Mouse (Mus musculus) intestine, embryonic 15.5 days (tissue): ENCODE results near the gene Muc3. TPM values are rescaled to one million over a fixed set of nuclear protein-coding genes. Genes with fewer than 3 reads are reported as not detected.
"Not testable (repeated sequence)": the region's sequence is repeated elsewhere in the genome, so short reads cannot be mapped to it uniquely, and the experiment has no call there.

ENCODE experiments used
- ATAC-seq: fragments of 200-750 bp; cut with Nextera tagmentation; 2 replicates; pipeline ENCODE4 v1.8.0; 2017; ENCODE audit warnings: moderate TSS enrichment, moderate library complexity
- H3K27ac ChIP-seq: fragments of 300-500 bp; sonication (generic); 2 replicates; pipeline ENCODE4 v1.5.1; 2015; ENCODE audit warnings: mild to moderate bottlenecking, inconsistent platforms
- H3K27me3 ChIP-seq: fragments of 300-500 bp; sonication (generic); replicated peaks from 2 replicates; pipeline ENCODE4 v1.6.1; 2015; ENCODE audit warnings: inconsistent platforms
- H3K36me3 ChIP-seq: fragments of 300-500 bp; sonication (generic); 2 replicates; pipeline ENCODE4 v1.6.1; 2015; ENCODE audit warnings: inconsistent platforms
- H3K4me1 ChIP-seq: fragments of 300-500 bp; sonication (generic); replicated peaks from 2 replicates; pipeline ENCODE4 v1.6.1; 2015; ENCODE audit warnings: inconsistent platforms
- H3K4me2 ChIP-seq: fragments of 300-500 bp; sonication (generic); replicated peaks from 2 replicates; pipeline ENCODE4 v1.6.1; 2015; ENCODE audit warnings: mild to moderate bottlenecking, inconsistent platforms
- H3K4me3 ChIP-seq: fragments of 300-500 bp; sonication (generic); replicated peaks from 2 replicates; pipeline ENCODE4 v1.5.1; 2015; ENCODE audit warnings: inconsistent platforms
- H3K9ac ChIP-seq: fragments of 300-500 bp; sonication (generic); 2 replicates; pipeline ENCODE4 v1.6.1; 2015; ENCODE audit warnings: inconsistent platforms
- H3K9me3 ChIP-seq: fragments of 300-500 bp; sonication (generic); 2 replicates; pipeline ENCODE4 v1.6.1; 2016; ENCODE audit warnings: inconsistent platforms
- WGBS: fragments of 180-500 bp; shearing (Covaris S2); methylation state at CpG from one replicate; pipeline ENCODE4 v1.1.7; 2015; 5-methylcytosine and 5-hydroxymethylcytosine counted together
- polyA plus RNA-seq: library from polyadenylated mRNA; unstranded; fragments of >200 nt; fragmentation: Nextera tagmentation; extraction: Ambion mirVana; gene quantifications from 2 replicates; pipeline ENCODE4 v1.2.1, GENCODE M21; 2015

Muc3 gene
- polyA plus RNA-seq = 3.8 and 4.6 TPM in 2 replicates

DNA sequence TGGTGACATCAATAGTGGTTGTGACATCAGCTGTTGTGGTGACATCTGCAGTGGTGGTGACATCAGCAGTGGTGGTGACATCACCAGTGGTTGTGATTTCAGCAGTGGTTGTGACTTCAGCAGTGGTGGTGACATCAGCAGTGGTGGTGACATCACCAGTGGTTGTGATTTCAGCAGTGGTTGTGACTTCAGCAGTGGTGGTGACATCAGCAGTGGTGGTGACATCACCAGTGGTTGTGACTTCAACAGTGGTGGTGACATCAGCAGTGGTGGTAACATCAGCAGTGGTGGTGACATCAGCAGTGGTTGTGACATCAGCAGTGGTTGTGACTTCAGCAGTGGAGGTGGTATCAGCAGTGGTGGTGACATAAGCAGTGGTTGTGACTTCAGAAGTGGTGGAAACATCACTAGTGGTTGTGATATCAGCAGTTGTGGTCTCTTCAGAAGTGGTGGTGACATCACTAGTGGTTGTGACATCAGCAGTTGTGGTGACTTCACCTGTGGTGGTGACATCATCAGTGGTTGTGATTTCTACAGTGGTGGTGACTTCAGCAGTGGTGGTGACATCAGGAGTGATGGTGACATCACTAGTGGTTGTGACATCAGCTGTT lies at the start of gene Muc3:
Muc3 (minus strand) TSS at position 51 of the 611 bp plus-strand sequence.
- H3K4me1 ChIP-seq, H3K27me3 ChIP-seq, H3K4me3 ChIP-seq, ATAC-seq, H3K4me2 ChIP-seq, H3K27ac ChIP-seq, H3K9me3 ChIP-seq, H3K9ac ChIP-seq, H3K36me3 ChIP-seq: not testable (repeated sequence)

DNA sequence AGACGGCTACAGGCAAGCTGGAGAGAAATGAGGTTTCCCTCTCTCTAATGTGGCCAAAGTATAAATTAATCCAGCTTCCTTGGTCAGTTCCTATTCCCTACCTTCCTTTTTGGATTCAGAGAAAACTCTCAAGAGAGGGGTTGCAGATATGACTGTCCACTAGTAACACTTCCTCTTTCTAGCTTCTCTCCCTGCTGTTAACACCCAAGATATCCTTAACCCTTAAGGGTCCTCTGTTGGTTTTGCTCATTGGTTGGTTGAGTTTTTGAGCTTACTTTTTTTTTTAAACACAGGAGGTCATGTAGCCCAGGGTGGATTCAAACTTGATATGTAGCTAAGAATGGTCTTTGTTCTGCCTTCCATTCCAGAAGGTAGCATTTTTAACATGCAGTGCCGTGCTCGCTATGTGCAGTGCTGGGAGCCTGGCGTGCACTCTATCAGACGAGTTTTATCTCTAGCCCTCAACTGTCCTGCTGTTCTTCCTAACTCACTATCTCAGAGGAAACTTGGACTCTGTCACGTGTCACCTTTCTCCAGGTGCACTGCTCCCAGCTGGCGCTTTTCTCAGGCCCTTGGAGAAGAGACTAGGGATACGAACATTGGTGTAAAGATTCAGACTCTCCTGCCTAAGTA lies 45.5 kb upstream of the Muc3 start:
- no peak overlapping the region for H3K4me3 ChIP-seq
- no peak overlapping the region for H3K4me2 ChIP-seq
- ATAC-seq = peak; percentile 72
- H3K27me3 ChIP-seq = no peaks in the 10 kb centered on the region
- H3K9me3 ChIP-seq = no peaks in the 10 kb centered on the region
- no peak overlapping the region for H3K9ac ChIP-seq
- H3K27ac ChIP-seq = peak overlapping the region; percentile 72
- WGBS = 59% methylated on average over 8 of the region's 8 CpGs
- no peaks in the 10 kb centered on the region for H3K36me3 ChIP-seq
- 0 out of 2 replicates have a peak, but pooled peaks cover 3% of the 10 kb centered on the region for H3K4me1 ChIP-seq

DNA sequence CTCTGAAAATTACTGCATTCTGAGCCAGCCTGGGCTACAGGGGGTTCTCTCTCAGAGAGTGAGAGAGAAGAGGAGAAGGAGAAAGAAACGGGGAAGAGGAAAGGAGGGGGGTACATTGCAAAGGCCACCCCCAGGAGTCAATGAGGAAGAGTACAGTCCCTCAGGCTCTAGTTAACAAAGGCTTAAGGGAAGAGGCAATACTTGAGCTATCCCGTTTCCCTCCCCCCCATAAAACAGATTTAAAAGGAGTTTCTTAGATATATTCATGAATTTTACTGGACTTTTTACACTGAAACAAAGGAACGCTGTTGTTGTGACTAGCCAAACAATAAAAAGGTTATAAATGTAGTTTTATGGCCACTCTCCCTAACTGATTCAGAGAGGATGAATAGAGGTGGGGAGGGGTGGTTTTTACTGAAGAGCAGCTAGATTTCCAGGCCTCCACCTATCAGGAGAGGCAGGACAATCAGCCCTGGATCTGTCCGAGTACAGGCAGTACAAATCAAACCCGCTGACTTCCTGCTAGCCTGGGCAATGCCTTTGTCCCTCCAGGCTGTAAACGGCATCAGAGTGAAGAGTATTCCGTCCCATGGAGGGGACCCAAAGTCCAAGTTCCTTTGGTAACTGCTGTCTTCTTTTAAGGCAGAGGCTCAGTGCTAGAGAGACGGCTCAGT lies 44.3 kb upstream of the Muc3 start:
- WGBS = 34% methylated on average over 8 of the region's 8 CpGs
- H3K27ac ChIP-seq = peak overlapping the region; percentile 72

DNA sequence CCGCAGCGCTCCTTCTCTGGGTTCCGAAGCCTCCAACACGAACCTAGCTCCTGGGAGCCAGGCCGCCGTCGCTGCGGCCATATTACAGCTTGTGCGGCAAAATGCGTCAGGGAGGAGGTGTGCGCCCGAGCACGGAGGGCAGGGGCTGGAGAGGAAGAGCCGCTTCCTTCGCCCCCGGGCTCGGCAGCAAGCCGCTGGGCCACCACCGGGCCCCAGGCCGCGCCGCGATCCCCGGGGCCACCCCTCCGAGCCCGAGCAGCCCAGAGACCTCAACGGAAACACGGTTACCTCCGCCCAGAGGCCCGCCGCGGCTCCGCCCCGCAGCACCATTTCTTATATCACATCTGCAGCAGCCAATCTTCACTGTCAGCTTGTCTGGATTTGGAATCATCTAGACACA lies 40.2 kb upstream of the Muc3 start:
- Histone ChIP-seq H3K4me2 (peak overlapping the region; percentile 89), H3K4me3 (peak overlapping the region; percentile 56), H3K27me3 (no peaks in the 10 kb centered on the region), H3K9me3 (no peaks in the 10 kb centered on the region), H3K27ac (no peak overlapping the region), H3K36me3 (no peaks in the 10 kb centered on the region), H3K9ac (peak overlapping the region; percentile 71), H3K4me1 (0 out of 2 replicates have a peak, but pooled peaks cover 5% of the 10 kb centered on the region)
- 0 out of 2 replicates have a peak, but pooled peaks have one; percentile 15 for ATAC-seq
- 2% methylated on average over 34 of the region's 34 CpGs for WGBS

More for the DNA sequence above, 44.3 kb upstream of the Muc3 start:
- Histone ChIP-seq H3K9me3 (no peaks in the 10 kb centered on the region), H3K36me3 (no peaks in the 10 kb centered on the region), H3K27me3 (no peaks in the 10 kb centered on the region), H3K4me3 (no peak overlapping the region), H3K9ac (no peak overlapping the region), H3K4me2 (no peak overlapping the region), H3K4me1 (0 out of 2 replicates have a peak, but pooled peaks cover 6% of the 10 kb centered on the region)
- peak; percentile 91 for ATAC-seq

DNA sequence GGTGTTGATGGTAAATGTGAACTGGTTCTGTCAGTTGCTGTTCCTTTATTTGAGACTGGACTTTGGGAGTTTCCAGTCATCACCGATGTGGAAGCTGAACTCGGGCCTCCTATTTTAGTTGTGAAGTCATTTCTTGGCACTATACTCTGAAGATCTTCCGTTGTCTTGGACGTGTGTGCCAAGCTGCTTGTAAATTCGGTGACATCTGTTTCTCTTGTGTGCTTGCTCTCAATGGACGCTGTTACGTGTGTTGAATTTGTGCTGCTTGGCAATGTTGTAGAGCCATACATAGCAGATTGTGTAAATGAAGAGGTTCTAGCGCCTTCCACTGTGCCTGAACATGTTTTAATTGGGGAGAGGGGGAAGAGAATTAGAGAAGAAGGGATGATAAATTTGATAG lies 36.2 kb upstream of the Muc3 start:
- no peak for ATAC-seq
- 89% methylated on average over 8 of the region's 8 CpGs for WGBS

DNA sequence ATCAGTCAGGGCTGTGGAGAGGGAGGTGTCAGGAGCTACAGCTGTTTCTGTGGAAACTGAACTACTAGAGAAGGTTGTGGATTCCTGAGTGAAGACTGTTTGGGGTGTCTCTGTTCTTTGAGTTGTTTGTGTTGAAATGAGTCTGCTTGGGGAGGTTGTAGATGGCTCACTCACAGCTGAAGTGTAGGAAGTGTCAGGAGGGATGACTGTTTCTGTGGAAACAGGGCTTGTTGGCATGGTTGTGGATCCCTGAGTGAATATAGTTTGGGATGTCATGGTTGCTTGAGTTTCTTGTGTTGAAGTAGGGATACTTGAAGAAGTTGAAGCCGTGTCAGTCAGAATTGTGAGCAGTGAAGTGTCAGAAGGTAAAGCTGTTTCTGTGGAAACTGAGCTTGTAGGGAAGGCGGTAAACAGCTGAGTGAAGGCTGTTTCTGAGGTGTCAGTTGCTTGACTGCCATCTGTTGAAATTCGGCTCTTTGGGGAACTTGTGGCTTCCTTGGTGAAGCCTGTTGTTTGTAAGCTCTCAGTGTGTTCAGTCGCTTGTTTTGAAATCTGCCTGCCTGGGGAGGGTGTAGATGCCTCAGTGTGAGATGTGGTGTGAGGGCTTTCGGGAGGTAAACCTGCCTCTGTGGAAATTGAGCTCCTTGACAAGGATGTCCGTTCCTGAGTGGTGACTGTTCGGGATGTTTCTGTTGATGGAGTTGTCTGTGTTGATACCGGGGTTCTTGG lies 30.7 kb upstream of the Muc3 start:
- Histone ChIP-seq H3K9me3 (no peaks in the 10 kb centered on the region), H3K9ac (no peak overlapping the region), H3K27ac (no peak overlapping the region), H3K4me3 (no peak overlapping the region), H3K4me2 (no peak overlapping the region), H3K27me3 (no peaks in the 10 kb centered on the region), H3K36me3 (no peaks in the 10 kb centered on the region), H3K4me1 (no peaks in the 10 kb centered on the region)
- no peak for ATAC-seq
- 78% methylated on average over 8 of the region's 8 CpGs for WGBS

More for the DNA sequence above, 36.2 kb upstream of the Muc3 start:
- no peaks in the 10 kb centered on the region for H3K36me3 ChIP-seq
- H3K4me2 ChIP-seq = no peak overlapping the region
- 0 out of 2 replicates have a peak, but pooled peaks cover 3% of the 10 kb centered on the region for H3K4me1 ChIP-seq
- H3K27ac ChIP-seq = no peak overlapping the region
- no peak overlapping the region for H3K9ac ChIP-seq
- no peaks in the 10 kb centered on the region for H3K9me3 ChIP-seq
- no peaks in the 10 kb centered on the region for H3K27me3 ChIP-seq
- H3K4me3 ChIP-seq = no peak overlapping the region

DNA sequence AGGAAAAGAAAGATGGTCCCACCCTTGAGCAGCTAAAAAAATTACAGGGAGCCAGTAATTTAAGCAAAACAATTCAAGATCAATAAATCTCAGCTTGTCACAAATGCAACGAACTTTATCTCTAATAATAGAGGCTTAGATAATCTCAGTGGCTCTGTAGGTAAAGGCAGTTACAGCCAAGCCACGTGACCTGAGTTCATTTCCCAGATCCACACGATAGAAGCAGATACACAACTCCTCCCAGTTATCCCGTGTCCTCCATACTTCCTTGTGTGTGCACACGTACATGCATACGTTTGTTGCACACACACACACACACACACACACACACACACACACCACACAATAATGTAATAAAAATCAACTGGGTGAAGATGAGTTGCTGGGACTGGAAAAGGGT lies 24.8 kb upstream of the Muc3 start:
- no peaks in the 10 kb centered on the region for H3K27me3 ChIP-seq
- H3K9ac ChIP-seq = no peak overlapping the region
- H3K4me1 ChIP-seq = no peaks in the 10 kb centered on the region
- H3K9me3 ChIP-seq = no peaks in the 10 kb centered on the region
- no peaks in the 10 kb centered on the region for H3K36me3 ChIP-seq
- no peak overlapping the region for H3K4me3 ChIP-seq
- ATAC-seq = peak; percentile 69
- H3K27ac ChIP-seq = no peak overlapping the region
- no peak overlapping the region for H3K4me2 ChIP-seq
- WGBS = 49% methylated on average over 6 of the region's 6 CpGs

DNA sequence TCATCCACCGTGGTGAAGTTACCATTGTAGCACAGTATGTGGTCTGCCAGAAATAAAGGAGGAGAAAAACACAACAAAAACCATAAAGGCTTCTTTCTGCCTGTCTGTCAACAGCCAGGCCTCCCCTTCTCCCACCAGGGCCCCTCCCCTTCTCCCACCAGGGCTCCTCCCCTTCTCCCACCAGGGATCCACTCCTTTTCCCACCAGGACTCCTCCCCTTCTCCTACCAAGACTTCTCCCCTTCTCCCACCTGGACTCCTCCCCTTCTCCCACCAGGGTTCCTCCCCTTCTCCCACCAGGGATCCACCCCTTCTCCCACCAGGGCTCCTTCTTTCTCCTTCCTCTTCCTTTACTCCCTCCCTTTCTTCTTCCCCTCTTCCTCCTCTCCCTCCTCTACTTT lies 23.5 kb upstream of the Muc3 start:
- no peaks in the 10 kb centered on the region for H3K27me3 ChIP-seq
- no peak overlapping the region for H3K27ac ChIP-seq
- H3K36me3 ChIP-seq = no peaks in the 10 kb centered on the region
- H3K9ac ChIP-seq = no peak overlapping the region
- no peak overlapping the region for H3K4me2 ChIP-seq
- 13% methylated on average over 1 of the region's 1 CpGs for WGBS
- ATAC-seq = no peak
- no peaks in the 10 kb centered on the region for H3K4me1 ChIP-seq
- H3K9me3 ChIP-seq = no peaks in the 10 kb centered on the region
- no peak overlapping the region for H3K4me3 ChIP-seq

DNA sequence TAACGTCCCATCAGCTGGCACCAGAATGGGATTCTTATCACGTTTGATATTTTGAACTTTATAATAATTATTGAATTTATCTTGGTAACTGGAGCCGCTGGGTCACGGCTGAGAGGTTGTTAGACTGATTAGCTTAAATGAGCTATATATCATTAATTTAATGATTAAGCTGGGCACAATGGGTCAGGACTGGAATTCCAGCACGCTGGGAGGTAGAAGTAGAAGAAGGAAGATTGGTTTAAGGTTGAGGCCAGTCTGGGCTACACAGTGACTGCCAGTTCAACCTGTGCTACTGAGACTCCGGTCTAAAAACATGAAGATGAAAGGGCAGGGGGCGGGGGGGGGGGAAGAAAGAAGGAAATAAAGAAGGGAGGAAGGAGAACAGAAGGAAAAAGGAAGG lies 22.4 kb upstream of the Muc3 start:
- Histone ChIP-seq H3K4me2 (no peak overlapping the region), H3K4me1 (no peaks in the 10 kb centered on the region), H3K27me3 (no peaks in the 10 kb centered on the region), H3K27ac (no peak overlapping the region), H3K36me3 (no peaks in the 10 kb centered on the region), H3K9ac (no peak overlapping the region), H3K4me3 (no peak overlapping the region), H3K9me3 (no peaks in the 10 kb centered on the region)
- 60% methylated on average over 7 of the region's 7 CpGs for WGBS
- ATAC-seq = no peak

DNA sequence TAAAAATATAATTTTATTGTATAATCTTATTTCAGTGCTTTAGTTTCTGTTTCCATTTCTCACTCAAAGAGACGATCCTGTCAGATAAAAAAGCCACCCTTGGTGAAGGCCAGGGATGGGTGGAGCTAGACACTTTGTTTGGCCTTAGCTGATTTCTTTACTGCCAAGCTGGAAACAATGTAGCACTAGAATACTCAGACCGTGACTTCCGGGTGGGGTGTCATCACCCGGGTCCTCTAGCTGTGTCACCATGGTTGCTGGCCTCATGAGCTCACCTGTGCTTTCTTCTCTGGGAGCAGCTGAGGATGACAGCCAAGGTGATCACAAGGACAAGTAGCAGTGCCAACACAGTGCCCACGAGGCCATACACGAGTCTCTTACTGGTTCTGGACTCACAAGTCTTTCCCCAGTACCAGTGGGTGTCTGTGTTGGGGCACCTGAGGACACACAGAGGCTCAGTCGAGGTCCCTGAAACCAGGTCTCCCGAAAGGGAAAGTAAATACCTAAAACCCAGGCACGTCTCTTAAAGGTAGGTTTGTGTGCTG lies 21.8 kb upstream of the Muc3 start:
- no peak overlapping the region for H3K4me3 ChIP-seq
- no peak for ATAC-seq
- H3K27ac ChIP-seq = no peak overlapping the region
- WGBS = 65% methylated on average over 9 of the region's 9 CpGs
- no peaks in the 10 kb centered on the region for H3K9me3 ChIP-seq
- no peaks in the 10 kb centered on the region for H3K27me3 ChIP-seq
- no peaks in the 10 kb centered on the region for H3K4me1 ChIP-seq
- H3K9ac ChIP-seq = no peak overlapping the region
- H3K36me3 ChIP-seq = no peaks in the 10 kb centered on the region
- no peak overlapping the region for H3K4me2 ChIP-seq

DNA sequence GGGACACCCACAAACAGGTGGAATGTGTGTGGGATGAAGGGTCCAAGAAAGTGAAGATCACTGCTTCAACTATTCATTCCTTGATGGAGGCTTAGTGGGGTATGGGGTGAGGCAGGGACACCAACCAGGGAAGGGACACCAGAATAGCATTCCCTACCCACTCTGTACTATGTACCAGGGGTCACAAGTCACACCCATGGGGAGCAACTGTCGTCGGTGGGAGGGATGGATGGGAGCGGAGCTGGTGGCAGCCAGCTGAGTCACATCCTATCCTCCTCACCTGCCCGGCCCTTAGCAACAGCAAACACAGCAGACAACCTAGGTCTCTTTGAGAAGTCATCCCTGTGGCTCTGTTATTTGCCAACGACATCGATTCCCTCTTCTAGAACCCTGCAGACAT lies 18.4 kb upstream of the Muc3 start:
- no peak overlapping the region for H3K4me2 ChIP-seq
- H3K36me3 ChIP-seq = no peaks in the 10 kb centered on the region
- no peaks in the 10 kb centered on the region for H3K4me1 ChIP-seq
- 56% methylated on average over 6 of the region's 6 CpGs for WGBS
- H3K4me3 ChIP-seq = no peak overlapping the region
- H3K27ac ChIP-seq = no peak overlapping the region
- H3K9me3 ChIP-seq = no peaks in the 10 kb centered on the region
- H3K27me3 ChIP-seq = no peaks in the 10 kb centered on the region
- H3K9ac ChIP-seq = no peak overlapping the region
- peak; percentile 58; the same call in 1 of the 2 replicates for ATAC-seq

DNA sequence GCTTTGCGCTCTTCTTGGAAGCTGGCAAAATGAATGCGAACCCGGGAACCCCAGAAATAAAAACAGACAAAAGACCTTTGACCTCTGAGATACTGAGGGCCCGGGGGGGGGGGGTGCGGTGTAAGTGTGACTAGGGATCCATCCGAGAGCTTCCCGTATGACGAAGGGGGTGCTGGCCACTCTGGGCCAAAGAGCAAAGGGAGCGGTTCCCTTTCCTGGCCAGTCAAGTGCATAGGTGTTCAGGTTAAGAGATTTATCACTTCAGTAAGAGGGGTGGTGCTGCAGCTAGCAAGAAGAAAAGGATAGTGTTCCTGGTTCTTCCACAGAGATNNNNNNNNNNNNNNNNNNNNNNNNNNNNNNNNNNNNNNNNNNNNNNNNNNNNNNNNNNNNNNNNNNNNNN lies 16.9 kb upstream of the Muc3 start:
- whole genome bisulfite sequencing = 55% methylated on average over 9 of the region's 9 CpGs
- H3K9ac ChIP-seq = no peak overlapping the region
- no peaks in the 10 kb centered on the region for H3K27me3 ChIP-seq
- no peaks in the 10 kb centered on the region for H3K4me1 ChIP-seq
- no peak overlapping the region for H3K27ac ChIP-seq
- no peaks in the 10 kb centered on the region for H3K9me3 ChIP-seq
- H3K36me3 ChIP-seq = no peaks in the 10 kb centered on the region
- no peak overlapping the region for H3K4me3 ChIP-seq
- peak; percentile 64 for ATAC-seq
- H3K4me2 ChIP-seq = 0 out of 2 replicates have a peak overlapping the region, but pooled peaks have one; percentile 6
